Mouse (Mus musculus) brain, embryonic 14.5 days (tissue): ENCODE measurements around the gene Nrap. TPM values are rescaled to one million over a fixed set of nuclear protein-coding genes. Genes with fewer than 3 reads are reported as not detected.
"Not testable (repeated sequence)": the region's sequence is repeated elsewhere in the genome, so short reads cannot be mapped to it uniquely, and the experiment has no call there.

Source experiments
- DNase-seq: peaks from one replicate; pipeline ENCODE4 v3.0.0-alpha.2; 2011; ENCODE audit warnings: low read depth
- CTCF ChIP-seq: fragments of 200-500 bp; IDR thresholded peaks from 2 replicates; pipeline ENCODE4 v1.5.1; 2012; ENCODE audit warnings: inconsistent platforms, mild to moderate bottlenecking, moderate library complexity, borderline replicate concordance; ENCODE audit not compliant: insufficient read depth, insufficient read length; ENCODE audit errors: extremely low read depth
- POLR2A ChIP-seq: fragments of 200-500 bp; IDR thresholded peaks from 2 replicates; pipeline ENCODE4 v1.6.1; 2012; ENCODE audit warnings: mild to moderate bottlenecking, inconsistent platforms, borderline replicate concordance; ENCODE audit not compliant: poor library complexity, insufficient read depth, insufficient read length, severe bottlenecking; ENCODE audit errors: extremely low read depth
- polyA plus RNA-seq: library from polyadenylated mRNA; depleted of rRNA; stranded (reverse); fragments of >200 nt; gene quantifications from 2 replicates; pipeline ENCODE4 v1.2.3, GENCODE M21; 2012

The Nrap gene
- polyA plus RNA-seq, 1 experiment: 0.42 TPM

DNA sequence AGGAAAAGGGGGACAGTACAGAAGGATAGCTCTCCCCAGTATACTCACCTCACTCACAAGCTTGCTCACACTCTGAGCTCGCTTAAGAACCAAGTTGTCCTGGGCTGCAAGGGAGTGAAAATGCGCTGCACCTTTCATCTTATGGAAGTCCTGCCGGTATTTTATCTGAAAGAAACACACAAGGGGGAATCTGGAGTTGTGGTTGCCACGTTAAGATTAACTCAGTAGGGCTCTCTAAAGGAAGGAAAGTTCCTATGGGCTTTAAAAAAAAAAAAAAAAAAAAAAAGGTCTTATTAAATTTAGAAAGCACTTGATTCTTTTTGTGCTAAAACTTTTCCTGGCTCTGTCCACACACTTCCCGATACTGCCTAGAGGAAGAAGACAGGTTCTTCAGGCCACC is 11.8 kb downstream of the Nrap start:
- TF ChIP-seq POLR2A (no peak), CTCF (no peak)
- DNase-seq: no peak

DNA sequence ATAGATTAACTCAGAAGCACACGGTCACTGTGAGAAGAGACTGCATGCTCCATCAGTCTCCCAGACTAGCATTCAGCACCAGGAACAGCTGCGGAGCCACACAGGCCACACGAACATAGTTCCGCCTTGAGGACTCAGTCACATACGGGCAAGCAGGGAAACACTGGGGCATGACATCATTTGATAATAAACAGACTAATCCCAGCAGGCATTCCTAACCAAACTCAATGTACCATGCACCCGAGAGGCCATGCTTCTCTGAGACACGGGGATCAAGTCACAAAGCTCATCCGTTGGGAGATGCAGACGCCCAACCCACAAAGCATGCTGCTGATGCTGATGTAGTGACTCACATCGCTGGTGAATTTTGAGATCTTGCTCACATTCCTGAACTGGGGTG is 15.8 kb downstream of the Nrap start:
- no peak for DNase-seq
- TF ChIP-seq CTCF (no peak), POLR2A (no peak)

DNA sequence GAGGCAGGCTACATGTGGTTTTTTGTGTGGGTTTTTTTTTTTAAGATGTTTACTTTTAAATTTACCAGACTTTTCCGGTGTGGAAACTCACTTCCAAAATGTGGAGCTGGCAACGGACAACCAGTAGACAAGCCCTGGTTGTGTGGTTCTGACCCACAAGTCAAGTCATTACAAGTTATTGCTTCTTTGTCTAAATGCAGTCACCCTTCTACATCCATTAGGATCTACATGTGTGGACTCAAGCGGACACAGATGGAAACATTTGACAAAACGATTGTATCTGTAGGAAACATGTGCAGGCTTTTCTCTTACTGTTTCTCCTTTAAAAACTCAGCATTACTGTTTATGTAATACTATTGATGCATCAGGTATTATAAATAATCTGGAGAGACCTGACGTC is 16.6 kb downstream of the Nrap start:
- no peak for DNase-seq
- TF ChIP-seq CTCF (no peak), POLR2A (no peak)

DNA sequence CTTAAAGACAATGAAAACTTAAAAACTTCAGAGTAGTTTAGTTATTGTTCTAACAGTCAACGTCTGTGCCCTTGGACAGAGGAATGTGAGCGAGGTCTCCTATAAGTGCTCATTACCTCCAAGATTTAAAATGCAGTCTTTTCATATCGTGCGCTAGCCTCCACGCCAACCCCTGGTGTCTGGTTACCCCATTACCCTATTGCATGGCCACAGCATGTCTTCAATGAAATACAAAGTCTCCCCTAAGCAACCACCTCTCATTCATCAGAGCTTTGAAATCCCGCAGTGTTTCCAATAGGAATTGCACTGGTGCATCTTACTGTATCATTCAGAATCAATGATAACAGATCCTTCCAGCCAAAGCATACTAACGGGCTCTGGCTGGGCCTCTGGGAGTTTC is 17.6 kb downstream of the Nrap start:
- DNase-seq: no peak
- TF ChIP-seq CTCF: no peak
- no peak for TF ChIP-seq POLR2A

DNA sequence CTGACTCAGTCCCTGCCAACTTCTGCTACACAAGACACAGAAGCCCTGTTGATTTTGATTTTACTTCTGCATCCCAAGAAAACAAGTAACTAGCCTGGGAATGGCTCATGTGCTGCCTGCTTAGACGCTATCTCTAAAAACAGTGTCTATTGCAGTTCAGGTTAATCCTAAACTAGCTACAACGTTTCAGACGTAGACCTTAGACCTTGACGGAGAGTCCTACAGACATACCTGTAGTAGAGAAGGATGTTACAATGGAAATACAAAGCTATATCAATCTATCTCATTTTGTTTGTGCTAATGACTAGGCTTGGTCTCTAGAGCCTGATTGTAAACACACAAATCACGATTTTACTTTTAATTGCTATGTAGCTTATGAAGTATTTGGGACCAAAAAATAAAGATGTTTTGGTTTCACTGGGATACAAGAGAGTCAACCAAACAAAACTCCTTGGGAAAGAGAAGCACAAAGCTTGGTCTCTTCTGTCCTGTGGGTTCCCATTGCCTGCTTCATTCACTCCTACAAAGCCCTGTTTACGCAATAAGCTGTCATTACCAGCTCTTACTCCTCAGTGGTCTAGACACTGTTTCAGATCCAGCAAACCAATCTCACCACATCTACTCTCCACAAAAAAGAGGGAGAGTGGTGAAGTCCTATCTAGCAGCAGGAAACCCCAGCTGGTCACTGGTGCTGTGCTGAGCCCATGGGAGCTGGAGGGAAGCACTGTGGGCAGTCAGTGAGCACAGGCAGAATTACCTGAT is 19.3 kb downstream of the Nrap start:
- no peak for TF ChIP-seq POLR2A
- no peak for TF ChIP-seq CTCF
- no peak for DNase-seq

DNA sequence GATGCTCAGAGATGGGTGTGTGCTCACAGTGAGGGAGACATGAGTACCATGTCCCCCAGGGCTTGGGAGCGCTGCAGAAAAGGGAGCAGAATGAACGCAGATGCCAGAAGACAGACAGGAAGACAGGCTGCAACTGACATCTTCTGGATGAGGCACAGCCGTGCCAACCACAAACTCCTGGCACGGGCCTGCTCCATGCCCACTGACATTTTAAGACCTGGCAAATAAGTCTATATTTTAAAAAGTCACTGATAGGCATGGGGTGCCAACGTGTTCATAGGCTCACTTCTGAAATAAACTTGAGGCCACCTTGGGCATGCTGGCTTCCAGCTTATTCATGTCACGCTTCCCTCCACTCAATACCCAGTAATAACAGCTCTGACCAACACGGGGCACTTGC is 20.9 kb downstream of the Nrap start:
- TF ChIP-seq POLR2A (no peak), CTCF (no peak)
- DNase-seq: no peak

DNA sequence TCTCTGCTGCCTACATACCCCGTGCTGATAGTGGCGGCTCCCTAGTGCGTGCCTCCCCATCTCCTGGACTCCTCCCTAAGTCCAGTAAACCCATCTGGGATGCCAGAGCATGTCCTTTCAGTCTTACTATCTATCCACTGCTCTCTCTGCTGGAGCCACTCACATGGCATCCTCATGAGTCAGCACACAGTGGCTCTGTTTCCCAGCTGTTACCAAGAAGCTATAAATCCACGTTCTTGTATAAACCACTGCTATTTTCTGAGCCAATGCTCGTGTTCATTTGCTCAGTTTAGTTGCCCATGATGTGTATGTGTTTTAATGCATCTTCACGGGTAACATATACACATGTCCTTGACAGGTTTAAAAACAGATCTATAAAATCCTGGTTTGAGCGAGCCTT is 22.1 kb downstream of the Nrap start:
- DNase-seq: no peak
- TF ChIP-seq POLR2A (no peak), CTCF (no peak)

DNA sequence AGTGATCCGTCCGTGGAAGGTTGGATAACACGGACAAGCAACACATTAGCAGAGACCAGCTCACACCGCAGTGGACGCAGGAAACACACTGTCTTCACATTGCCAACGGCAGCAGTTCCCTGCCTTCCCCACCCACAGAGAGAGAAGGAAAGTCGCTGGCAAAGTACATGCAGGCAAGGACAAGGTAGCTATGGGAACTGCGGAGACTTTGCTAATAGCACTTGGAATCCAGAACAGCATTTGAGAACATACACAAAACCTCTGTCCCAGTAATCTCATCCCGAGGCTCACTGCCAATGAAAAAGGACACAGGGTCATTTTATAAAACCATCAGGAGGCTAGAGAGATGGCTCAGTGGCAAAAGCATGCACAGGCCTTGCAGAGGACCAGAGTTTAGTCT is 23.2 kb downstream of the Nrap start:
- TF ChIP-seq CTCF (no peak), POLR2A (no peak)
- no peak for DNase-seq

DNA sequence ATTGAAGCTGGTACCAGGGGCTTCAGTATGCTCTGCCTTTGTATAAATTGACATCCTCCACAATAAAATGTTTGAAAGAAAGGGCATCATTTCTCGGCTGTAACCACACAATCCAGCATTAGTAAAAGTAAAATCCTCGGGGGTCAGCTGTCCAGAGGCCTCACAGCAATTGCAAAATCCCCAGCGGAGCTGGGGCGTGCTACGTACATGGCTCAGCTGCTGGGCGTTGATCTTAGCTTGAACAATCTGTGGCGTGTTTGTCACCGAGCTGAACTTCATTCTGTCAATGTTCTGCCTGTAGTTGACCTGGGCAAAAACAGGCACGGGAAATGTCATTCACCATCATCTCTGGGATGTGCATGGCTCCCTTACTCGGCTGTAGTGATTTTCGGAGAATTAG is 23.7 kb downstream of the Nrap start:
- DNase-seq: no peak
- TF ChIP-seq POLR2A: no peak
- no peak for TF ChIP-seq CTCF

DNA sequence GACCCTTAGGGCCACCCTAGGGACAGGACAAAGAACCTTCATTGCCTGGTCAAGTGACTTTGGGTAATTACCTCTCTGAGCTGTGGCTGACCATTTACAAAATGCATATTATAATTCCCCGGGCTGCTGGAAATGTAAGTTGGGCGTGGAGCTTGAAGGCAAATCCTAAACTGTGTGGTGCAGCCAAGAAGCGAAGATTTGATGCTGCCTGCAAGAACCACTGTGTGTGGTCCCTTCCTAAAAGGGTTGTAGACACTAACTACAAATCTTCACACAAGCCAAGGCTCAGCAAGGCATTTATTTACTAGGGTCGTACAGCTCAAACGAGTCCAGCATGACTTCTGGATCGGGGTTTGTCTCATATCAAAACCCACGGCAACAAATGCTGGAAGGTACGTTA is 25.3 kb downstream of the Nrap start:
- no peak for TF ChIP-seq CTCF
- TF ChIP-seq POLR2A: no peak
- no peak for DNase-seq

DNA sequence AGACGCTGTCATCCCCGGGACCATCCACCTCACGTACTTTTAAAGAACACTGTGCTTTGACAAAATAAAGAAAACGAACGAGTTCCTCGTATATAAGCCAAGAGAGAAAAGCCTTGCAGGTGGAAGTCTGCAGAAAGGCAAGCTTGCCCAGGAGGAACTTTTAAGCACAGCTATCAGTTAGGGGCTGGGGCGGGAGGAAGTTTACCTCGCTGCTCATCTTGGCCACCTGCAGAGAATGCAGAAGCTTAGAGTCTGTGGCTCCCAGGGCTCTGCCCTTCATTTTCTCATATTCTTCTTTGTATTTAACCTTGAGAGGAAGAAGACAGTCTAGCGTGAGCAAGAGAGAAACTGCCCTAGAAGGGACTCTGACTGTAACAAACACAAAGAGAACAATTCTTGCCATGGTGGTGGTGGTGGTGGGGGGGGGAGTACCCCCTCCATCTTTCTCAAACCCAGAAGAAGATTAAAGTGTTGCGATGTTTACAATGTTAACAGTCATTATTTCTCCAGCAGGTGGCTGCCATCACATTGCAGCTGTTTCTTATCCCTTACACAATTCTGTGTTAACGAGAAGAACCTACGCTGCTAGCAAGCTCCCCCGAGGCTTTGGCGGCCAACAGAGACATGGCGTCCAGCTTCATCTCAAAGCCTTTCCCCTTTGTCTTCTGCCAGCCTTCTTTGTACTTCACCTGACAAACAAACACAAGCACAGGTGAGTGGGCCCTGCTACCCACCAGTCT is 25.9 kb downstream of the Nrap start:
- no peak for DNase-seq
- no peak for TF ChIP-seq CTCF

DNA sequence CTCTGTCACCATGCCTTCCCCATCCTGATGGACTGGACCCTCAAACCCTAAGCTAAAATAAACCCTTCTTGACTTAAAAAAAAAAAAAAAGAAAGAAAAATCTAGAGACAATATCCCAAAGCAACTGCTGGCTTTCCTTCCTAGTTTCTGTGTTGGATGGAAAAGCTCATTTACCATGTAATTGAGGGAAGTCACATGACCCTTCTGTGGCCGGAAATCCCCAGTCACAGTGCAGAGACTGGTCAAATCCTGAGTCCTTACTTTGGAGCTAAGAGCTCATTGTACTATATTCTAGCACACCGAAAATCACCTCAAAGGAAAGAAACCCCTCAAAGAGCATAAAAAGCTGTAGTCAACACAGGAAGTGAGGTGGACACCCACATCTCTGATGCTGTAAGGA is 30.9 kb downstream of the Nrap start:
- TF ChIP-seq CTCF (no peak), POLR2A (no peak)
- DNase-seq: no peak

DNA sequence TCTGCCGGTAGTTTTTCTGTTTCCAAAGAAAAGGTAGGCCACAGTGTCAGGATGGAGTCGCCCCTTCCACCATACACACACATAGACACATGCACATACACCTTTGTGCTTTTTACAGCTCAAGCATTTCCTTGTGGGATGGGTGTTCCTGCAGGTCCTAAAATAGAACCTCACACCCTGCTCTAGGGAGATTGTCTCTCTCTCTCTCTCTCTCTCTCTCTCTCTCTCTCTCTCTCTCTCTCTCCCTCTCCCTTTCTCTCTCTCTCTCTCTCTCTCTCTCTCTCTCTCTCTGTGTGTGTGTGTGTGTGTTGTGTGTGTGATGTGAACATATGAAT is 32.5 kb downstream of the Nrap start:
- DNase-seq: not testable (repeated sequence)
